Mouse (Mus musculus) heart, embryonic 13.5 days (tissue): ENCODE data around the gene Tmem121. TPM values are rescaled to one million over a fixed set of nuclear protein-coding genes. Genes with fewer than 3 reads are reported as not detected.
"Not testable (repeated sequence)": the region's sequence is repeated elsewhere in the genome, so short reads cannot be mapped to it uniquely, and the experiment has no call there.

Source experiments
- ATAC-seq: fragments of 200-750 bp; cut with Nextera tagmentation; 2 replicates; pipeline ENCODE4 v1.8.0; 2017; ENCODE audit warnings: moderate TSS enrichment; ENCODE audit not compliant: insufficient number of reproducible peaks, low FRiP score, low TSS enrichment; ENCODE audit errors: extremely low read depth
- H3K27ac ChIP-seq: fragments of 300-500 bp; sonication (generic); replicated peaks from 2 replicates; pipeline ENCODE4 v1.5.1; 2015; ENCODE audit warnings: moderate library complexity, mild to moderate bottlenecking, inconsistent platforms
- H3K27me3 ChIP-seq: fragments of 300-500 bp; sonication (generic); replicated peaks from 2 replicates; pipeline ENCODE4 v1.6.1; 2015; ENCODE audit warnings: mild to moderate bottlenecking, inconsistent platforms
- H3K36me3 ChIP-seq: fragments of 300-500 bp; sonication (generic); 2 replicates; pipeline ENCODE4 v1.6.1; 2015; ENCODE audit warnings: mild to moderate bottlenecking, inconsistent platforms
- H3K4me1 ChIP-seq: fragments of 300-500 bp; sonication (generic); 2 replicates; pipeline ENCODE4 v1.6.1; 2015; ENCODE audit warnings: inconsistent platforms
- H3K4me2 ChIP-seq: fragments of 300-500 bp; sonication (generic); 2 replicates; pipeline ENCODE4 v1.6.1; 2015; ENCODE audit warnings: inconsistent platforms, mild to moderate bottlenecking, moderate library complexity
- H3K4me3 ChIP-seq: fragments of 300-500 bp; sonication (generic); 2 replicates; pipeline ENCODE4 v1.5.1; 2015; ENCODE audit warnings: moderate library complexity, mild to moderate bottlenecking, inconsistent platforms
- H3K9ac ChIP-seq: fragments of 300-500 bp; sonication (generic); 2 replicates; pipeline ENCODE4 v1.6.1; 2015; ENCODE audit warnings: inconsistent platforms, mild to moderate bottlenecking, moderate library complexity
- H3K9me3 ChIP-seq: fragments of 300-500 bp; sonication (generic); 2 replicates; pipeline ENCODE4 v1.6.1; 2016; ENCODE audit warnings: inconsistent platforms
- WGBS: fragments of 180-500 bp; shearing (Covaris S2); methylation state at CpG from one replicate; pipeline ENCODE4 v1.1.7; 2015; ENCODE audit warnings: mixed read lengths; 5-methylcytosine and 5-hydroxymethylcytosine counted together
- polyA plus RNA-seq: library from polyadenylated mRNA; unstranded; fragments of >200 nt; fragmentation: Nextera tagmentation; extraction: Ambion mirVana; gene quantifications from 2 replicates; pipeline ENCODE4 v1.2.1, GENCODE M21; 2015

Gene Tmem121
- polyA plus RNA-seq, 1 experiment from 2014 or later: 3.1 TPM

GRCm38 (mm10) chr12:113224687-113225091 is 39.0 kb downstream of the Tmem121 start:
- no peak overlapping the region for H3K27ac ChIP-seq
- no peaks in the 10 kb centered on the region for H3K36me3 ChIP-seq
- no peak overlapping the region for H3K9ac ChIP-seq
- ATAC-seq: no peak
- no peak overlapping the region for H3K4me2 ChIP-seq
- no peaks in the 10 kb centered on the region for H3K4me1 ChIP-seq
- no peaks in the 10 kb centered on the region for H3K27me3 ChIP-seq
- WGBS: 82% methylated on average over 6 of the region's 6 CpGs
- H3K4me3 ChIP-seq: no peak overlapping the region
- H3K9me3 ChIP-seq: no peaks in the 10 kb centered on the region

DNA sequence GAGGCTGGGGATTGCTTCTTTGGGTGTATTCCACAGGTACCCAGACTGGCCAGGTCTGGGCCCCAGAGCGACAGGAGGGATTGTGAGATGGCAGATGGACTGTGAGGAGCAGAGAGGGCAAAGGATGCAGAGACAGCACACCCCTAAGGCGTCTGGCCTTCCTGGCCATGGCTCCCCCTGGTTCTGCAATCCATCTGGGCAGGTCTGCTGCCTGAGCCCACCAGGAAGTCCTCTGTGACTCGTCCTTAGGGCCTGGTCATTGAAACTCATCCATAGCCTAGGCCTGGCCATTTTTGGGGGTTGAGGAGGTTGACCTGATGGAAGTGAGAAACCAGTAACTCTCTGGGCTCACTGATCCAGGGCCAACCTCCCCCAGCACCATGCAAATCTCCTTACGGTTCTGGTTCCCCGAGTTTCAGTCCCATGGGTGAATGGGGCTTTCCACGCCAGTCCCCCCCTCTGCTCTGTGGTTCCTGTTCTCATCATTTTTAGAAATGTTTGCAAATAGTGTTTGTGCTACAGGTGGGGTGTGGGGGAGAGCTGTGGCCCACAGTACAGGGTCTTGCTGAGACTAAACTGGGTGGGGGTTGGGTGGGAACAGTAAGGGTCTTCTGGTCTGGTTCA is 42.4 kb downstream of the Tmem121 start:
- H3K27me3 ChIP-seq: no peaks in the 10 kb centered on the region
- ATAC-seq: no peak
- H3K36me3 ChIP-seq: no peaks in the 10 kb centered on the region
- 61% methylated on average over 6 of the region's 6 CpGs for WGBS
- H3K9me3 ChIP-seq: no peaks in the 10 kb centered on the region
- no peak overlapping the region for H3K4me3 ChIP-seq
- no peak overlapping the region for H3K27ac ChIP-seq
- H3K4me1 ChIP-seq: no peaks in the 10 kb centered on the region
- no peak overlapping the region for H3K4me2 ChIP-seq
- H3K9ac ChIP-seq: no peak overlapping the region

- H3K4me2 ChIP-seq: no peak overlapping the region
- no peaks in the 10 kb centered on the region for H3K27me3 ChIP-seq
- H3K9me3 ChIP-seq: no peaks in the 10 kb centered on the region
- H3K4me1 ChIP-seq: no peaks in the 10 kb centered on the region
- no peak overlapping the region for H3K27ac ChIP-seq
- ATAC-seq: no peak
- no peaks in the 10 kb centered on the region for H3K36me3 ChIP-seq
- H3K9ac ChIP-seq: no peak overlapping the region
- WGBS: 80% methylated on average over 4 of the region's 4 CpGs
- H3K4me3 ChIP-seq: no peak overlapping the region
Measured at GRCm38 (mm10) chr12:113230741-113231140, 45.0 kb downstream of the Tmem121 start.

GRCm38 (mm10) chr12:113231551-113232263 is 46.0 kb downstream of the Tmem121 start:
- H3K36me3 ChIP-seq, H3K9me3 ChIP-seq, H3K4me3 ChIP-seq, H3K4me2 ChIP-seq, H3K27ac ChIP-seq, H3K4me1 ChIP-seq, H3K9ac ChIP-seq, ATAC-seq, H3K27me3 ChIP-seq: not testable (repeated sequence)
- 77% methylated on average over 6 of the region's 6 CpGs for WGBS

- H3K27ac ChIP-seq, H3K36me3 ChIP-seq, H3K9ac ChIP-seq, H3K4me3 ChIP-seq, H3K27me3 ChIP-seq, H3K4me2 ChIP-seq, H3K4me1 ChIP-seq, ATAC-seq, H3K9me3 ChIP-seq: not testable (repeated sequence)
- WGBS: 47% methylated on average over 1 of the region's 1 CpGs
Measured at GRCm38 (mm10) chr12:113232264-113232750, 46.6 kb downstream of the Tmem121 start.

Other genes with a start within 250 kb of the Tmem121 start
- gene Nudt14, start 243.8 kb upstream of the Tmem121 start, polyA plus RNA-seq: 45.3 and 47.2 TPM in 2 replicates
- gene Btbd6, start 209.4 kb upstream of the Tmem121 start, polyA plus RNA-seq: 21.7 and 22.0 TPM in 2 replicates
- 32.5 and 35.5 TPM in 2 replicates for gene Brf1, start 185.2 kb upstream of the Tmem121 start, polyA plus RNA-seq
- 7.0 and 7.7 TPM in 2 replicates for gene Pacs2, start 171.4 kb upstream of the Tmem121 start, polyA plus RNA-seq
- gene Tex22, start 111.4 kb upstream of the Tmem121 start, polyA plus RNA-seq: not detected in 2 replicates
- 11.2 and 11.9 TPM in 2 replicates for gene Mta1, start 87.7 kb upstream of the Tmem121 start, polyA plus RNA-seq
- 1,302 and 1,499 TPM in 2 replicates for gene Crip2, start 45.7 kb upstream of the Tmem121 start, polyA plus RNA-seq
- gene Crip1, start 39.6 kb upstream of the Tmem121 start, polyA plus RNA-seq: 408 and 464 TPM in 2 replicates
- 20.6 and 21.8 TPM in 2 replicates for gene Tedc1, start 29.5 kb upstream of the Tmem121 start, polyA plus RNA-seq